Mouse (Mus musculus): ENCODE results near the gene Arhgef10l.

- TF ChIP-seq CTCF (IDR thresholded peaks at IDR 0.05; ENCODE audit: low read depth, low read length), result no peak
- TF ChIP-seq POLR2A (IDR thresholded peaks at IDR 0.05; ENCODE audit: extremely low read depth, insufficient read depth, low read length), result no peak
Measured at GRCm38 (mm10) chr4:140525674-140526177, 140.1 kb downstream of the Arhgef10l start.

Data from liver, adult 2 months (tissue).